Mouse (Mus musculus) spleen, adult 2 months (tissue): ENCODE results near the gene Rnasel.

Experiments
- CTCF ChIP-seq: fragments of 200-500 bp; IDR thresholded peaks from 2 replicates; pipeline ENCODE4 v1.5.1; 2011; ENCODE audit warnings: mild to moderate bottlenecking, inconsistent platforms; ENCODE audit not compliant: insufficient read depth, insufficient read length, insufficient replicate concordance; ENCODE audit errors: extremely low read depth
- POLR2A ChIP-seq: fragments of 200-500 bp; IDR thresholded peaks from 2 replicates; pipeline ENCODE4 v1.6.1; 2011; ENCODE audit warnings: low read depth, low read length, inconsistent platforms

GRCm38 (mm10) chr1:153768465-153768864 is 19.2 kb downstream of the Rnasel start:
- TF ChIP-seq POLR2A (no peak), CTCF (no peak)
